Mouse (Mus musculus) heart, postnatal 0 days (tissue): ENCODE results near the gene Olfr713. TPM values are rescaled to one million over a fixed set of nuclear protein-coding genes. Genes with fewer than 3 reads are reported as not detected.

Experiments used
- ATAC-seq: fragments of 200-750 bp; cut with Nextera tagmentation; 2 replicates; pipeline ENCODE4 v1.8.0; 2017; ENCODE audit warnings: low read depth, moderate number of reproducible peaks, moderate library complexity; ENCODE audit not compliant: insufficient read depth
- DNase-seq: peaks from one replicate; pipeline ENCODE4 v3.0.0-alpha.2; 2016; ENCODE audit warnings: low spot score
- H3K27ac ChIP-seq: fragments of 300-500 bp; sonication (generic); 2 replicates; pipeline ENCODE4 v1.5.1; 2014; ENCODE audit warnings: low read depth, mild to moderate bottlenecking
- H3K27me3 ChIP-seq: fragments of 300-500 bp; sonication (generic); 2 replicates; pipeline ENCODE4 v1.6.1; 2014; ENCODE audit warnings: low read length, mixed read lengths; ENCODE audit not compliant: control insufficient read depth, insufficient read depth
- H3K36me3 ChIP-seq: fragments of 300-500 bp; sonication (generic); replicated peaks from 2 replicates; pipeline ENCODE4 v1.6.1; 2014; ENCODE audit warnings: low read length, mixed read lengths; ENCODE audit not compliant: control insufficient read depth, insufficient read depth
- H3K4me1 ChIP-seq: fragments of 300-500 bp; sonication (generic); 2 replicates; pipeline ENCODE4 v1.6.1; 2014; ENCODE audit warnings: antibody characterized with exemption; ENCODE audit not compliant: control insufficient read depth, insufficient read depth
- H3K4me2 ChIP-seq: fragments of 300-500 bp; sonication (generic); 2 replicates; pipeline ENCODE4 v1.6.1; 2014; ENCODE audit warnings: low read depth, mild to moderate bottlenecking, low read length, moderate library complexity
- H3K4me3 ChIP-seq: fragments of 300-500 bp; sonication (generic); 2 replicates; pipeline ENCODE4 v1.5.1; 2014; ENCODE audit warnings: low read depth, low read length
- H3K9ac ChIP-seq: fragments of 300-500 bp; sonication (generic); replicated peaks from 2 replicates; pipeline ENCODE4 v1.6.1; 2014; ENCODE audit warnings: low read depth, low read length, mixed read lengths
- H3K9me3 ChIP-seq: fragments of 300-500 bp; sonication (generic); replicated peaks from 2 replicates; pipeline ENCODE4 v1.6.1; 2016; ENCODE audit warnings: low read length; ENCODE audit not compliant: control insufficient read depth
- CTCF ChIP-seq: IDR thresholded peaks from 2 replicates; pipeline ENCODE4 v1.5.1; 2016; ENCODE audit warnings: antibody characterized with exemption, control low read depth, low read depth
- EP300 ChIP-seq: IDR thresholded peaks from 2 replicates; pipeline ENCODE4 v1.6.1; 2016; ENCODE audit warnings: antibody characterized with exemption, low read depth
- WGBS: fragments of 180-500 bp; shearing (Covaris S2); extraction: QIAGEN DNeasy Blood & Tissue Kit; methylation state at CpG from one replicate; pipeline ENCODE4 v1.1.7; 2014; 5-methylcytosine and 5-hydroxymethylcytosine counted together
- polyA plus RNA-seq: library from polyadenylated mRNA; unstranded; fragments of >200 nt; fragmentation: Nextera tagmentation; extraction: Ambion mirVana; gene quantifications from 2 replicates; pipeline ENCODE4 v1.2.1, GENCODE M21; 2015
- total RNA-seq: library from RNA; depleted of rRNA; stranded (reverse); fragments of >200 nt; gene quantifications from 2 replicates; pipeline ENCODE4 v1.2.3, GENCODE M21; 2014; ENCODE audit warnings: low replicate concordance; rRNA removed

Gene Olfr713
- total and polyA plus RNA-seq, 2 experiments from 2014 or later: not detected

DNA sequence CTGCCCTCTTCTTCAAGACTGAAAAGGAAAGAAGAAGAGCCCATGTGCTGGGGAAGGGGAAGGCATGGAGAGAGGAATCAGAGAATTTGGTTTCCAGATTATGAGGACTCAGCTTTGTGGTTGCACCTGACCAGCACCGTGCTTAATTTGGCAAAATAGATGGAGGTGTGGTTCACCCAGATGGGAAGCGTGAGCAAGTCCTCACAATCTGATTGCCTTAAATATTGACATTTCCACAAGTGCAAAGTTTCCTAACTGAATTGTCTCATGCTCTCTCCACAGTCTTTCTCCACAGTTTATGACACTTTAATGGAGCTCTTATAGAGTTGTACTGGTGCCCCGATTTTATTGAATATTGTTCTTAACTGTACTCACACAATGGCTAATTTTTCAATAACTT lies 12.2 kb downstream of the Olfr713 start:
- ATAC-seq (no peak), DNase-seq (no peak)
- H3K4me2 ChIP-seq: no peak overlapping the region
- H3K4me1 ChIP-seq: no peaks in the 10 kb centered on the region
- no peaks in the 10 kb centered on the region for H3K36me3 ChIP-seq
- no peak overlapping the region for H3K27ac ChIP-seq
- H3K9ac ChIP-seq: no peak overlapping the region
- no peak for TF ChIP-seq EP300
- TF ChIP-seq CTCF: no peak
- WGBS: 75% methylated on average over 3 of the region's 3 CpGs
- no peaks in the 10 kb centered on the region for H3K27me3 ChIP-seq
- no peaks in the 10 kb centered on the region for H3K9me3 ChIP-seq
- H3K4me3 ChIP-seq: no peak overlapping the region

- no peak for TF ChIP-seq CTCF
- TF ChIP-seq EP300: no peak
- ATAC-seq: no peak
Observed at GRCm38 (mm10) chr7:107044407-107044806, 13.4 kb downstream of the Olfr713 start.

GRCm38 (mm10) chr7:107045833-107046232 lies 14.9 kb downstream of the Olfr713 start:
- no peak overlapping the region for H3K27ac ChIP-seq
- no peaks in the 10 kb centered on the region for H3K9me3 ChIP-seq
- TF ChIP-seq EP300 (no peak), CTCF (peak; percentile 57)
- WGBS: 2% methylated on average over 5 of the region's 5 CpGs
- no peak overlapping the region for H3K4me3 ChIP-seq
- H3K4me2 ChIP-seq: no peak overlapping the region
- no peaks in the 10 kb centered on the region for H3K27me3 ChIP-seq
- peak; percentile 14 for DNase-seq
- no peak for ATAC-seq
- H3K9ac ChIP-seq: no peak overlapping the region
- no peaks in the 10 kb centered on the region for H3K36me3 ChIP-seq
- H3K4me1 ChIP-seq: no peaks in the 10 kb centered on the region

More at GRCm38 (mm10) chr7:107044407-107044806, 13.4 kb downstream of the Olfr713 start:
- Histone ChIP-seq H3K4me2 (no peak overlapping the region), H3K4me1 (no peaks in the 10 kb centered on the region), H3K9me3 (no peaks in the 10 kb centered on the region), H3K27ac (no peak overlapping the region), H3K9ac (no peak overlapping the region), H3K4me3 (no peak overlapping the region), H3K27me3 (no peaks in the 10 kb centered on the region), H3K36me3 (no peaks in the 10 kb centered on the region)
- WGBS: 59% methylated on average over 1 of the region's 1 CpGs
- no peak for DNase-seq

DNA sequence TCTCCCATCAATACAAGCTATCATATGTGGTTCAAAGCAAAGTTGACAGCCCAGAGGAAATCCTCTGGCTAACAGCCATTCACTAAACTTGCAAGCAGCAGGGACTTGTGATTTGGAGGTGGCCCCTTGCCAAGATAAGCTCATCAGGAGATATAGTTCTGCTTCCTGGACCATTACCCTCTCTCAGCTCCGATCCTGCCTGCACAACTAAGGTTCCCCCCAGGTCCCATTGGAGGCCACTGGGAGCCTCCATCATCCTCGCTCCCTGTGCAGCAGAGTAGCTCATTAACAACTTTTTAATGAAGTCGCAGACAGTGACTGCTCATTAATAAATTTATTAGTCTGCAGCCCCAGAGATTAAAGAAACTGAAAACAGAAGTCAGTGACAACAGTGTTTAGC lies 16.6 kb downstream of the Olfr713 start:
- no peak overlapping the region for H3K9ac ChIP-seq
- DNase-seq: no peak

GRCm38 (mm10) chr7:107070681-107071080 lies 39.7 kb downstream of the Olfr713 start, which contains the start of gene Olfr714:
Gene Olfr714, plus strand, starts transcription at chr7:107070981.
- Histone ChIP-seq H3K9me3 (0 out of 2 replicates have a peak, but pooled peaks cover 8% of the 10 kb centered on the region), H3K36me3 (no peaks in the 10 kb centered on the region), H3K4me3 (no peak within 1 kb of the TSS), H3K9ac (no peak within 1 kb of the TSS), H3K4me1 (no peaks in the 10 kb centered on the region), H3K27me3 (no peaks in the 10 kb centered on the region), H3K27ac (no peak within 1 kb of the TSS), H3K4me2 (no peak within 1 kb of the TSS)
- 89% methylated on average over 2 of the region's 2 CpGs for WGBS
- no peak for ATAC-seq
- TF ChIP-seq CTCF: no peak
- no peak for TF ChIP-seq EP300
- no peak for DNase-seq

More for the DNA sequence above, 16.6 kb downstream of the Olfr713 start:
- H3K4me3 ChIP-seq: no peak overlapping the region
- no peak overlapping the region for H3K4me2 ChIP-seq
- no peaks in the 10 kb centered on the region for H3K9me3 ChIP-seq
- ATAC-seq: no peak
- no peaks in the 10 kb centered on the region for H3K4me1 ChIP-seq
- TF ChIP-seq CTCF (no peak), EP300 (no peak)
- H3K27me3 ChIP-seq: no peaks in the 10 kb centered on the region
- no peak overlapping the region for H3K27ac ChIP-seq
- no peaks in the 10 kb centered on the region for H3K36me3 ChIP-seq
- 29% methylated on average over 3 of the region's 3 CpGs for WGBS

Other genes starting within 250 kb of the Olfr713 start
- not detected in 2 replicates for gene Olfr699, start 238.0 kb upstream of the Olfr713 start, total RNA-seq
- gene Olfr699, start 238.0 kb upstream of the Olfr713 start, polyA plus RNA-seq: not detected in 2 replicates
- not detected in 2 replicates for gene Olfr700, start 222.3 kb upstream of the Olfr713 start, total RNA-seq
- not detected in 2 replicates for gene Olfr700, start 222.3 kb upstream of the Olfr713 start, polyA plus RNA-seq
- not detected in 2 replicates for gene Olfr701, start 217.0 kb upstream of the Olfr713 start, total RNA-seq
- gene Olfr701, start 217.0 kb upstream of the Olfr713 start, polyA plus RNA-seq: not detected in 2 replicates
- not detected in 2 replicates for gene Olfr702, start 197.3 kb upstream of the Olfr713 start, total RNA-seq
- not detected in 2 replicates for gene Olfr702, start 197.3 kb upstream of the Olfr713 start, polyA plus RNA-seq
- not detected in 2 replicates for gene Olfr703, start 187.8 kb upstream of the Olfr713 start, total RNA-seq
- not detected in 2 replicates for gene Olfr703, start 187.8 kb upstream of the Olfr713 start, polyA plus RNA-seq
- gene Olfr704, start 168.0 kb upstream of the Olfr713 start, total RNA-seq: not detected in 2 replicates
- gene Olfr704, start 168.0 kb upstream of the Olfr713 start, polyA plus RNA-seq: not detected in 2 replicates
- not detected in 2 replicates for gene Olfr705, start 154.3 kb upstream of the Olfr713 start, total RNA-seq
- not detected in 2 replicates for gene Olfr705, start 154.3 kb upstream of the Olfr713 start, polyA plus RNA-seq
- gene Olfr706, start 143.0 kb upstream of the Olfr713 start, total RNA-seq: not detected in 2 replicates
- gene Olfr706, start 143.0 kb upstream of the Olfr713 start, polyA plus RNA-seq: not detected in 2 replicates
- not detected in 2 replicates for gene Olfr707, start 129.9 kb upstream of the Olfr713 start, total RNA-seq
- gene Olfr707, start 129.9 kb upstream of the Olfr713 start, polyA plus RNA-seq: not detected in 2 replicates
- gene Olfr1532-ps1, start 123.2 kb upstream of the Olfr713 start, total RNA-seq: not detected in 2 replicates
- not detected in 2 replicates for gene Olfr1532-ps1, start 123.2 kb upstream of the Olfr713 start, polyA plus RNA-seq
- not detected in 2 replicates for gene Olfr709-ps1, start 99.0 kb upstream of the Olfr713 start, total RNA-seq
- not detected in 2 replicates for gene Olfr709-ps1, start 99.0 kb upstream of the Olfr713 start, polyA plus RNA-seq
- not detected in 2 replicates for gene Olfr710, start 82.9 kb upstream of the Olfr713 start, total RNA-seq
- gene Olfr710, start 82.9 kb upstream of the Olfr713 start, polyA plus RNA-seq: not detected in 2 replicates
- not detected in 2 replicates for gene Olfr6, start 67.2 kb upstream of the Olfr713 start, total RNA-seq
- gene Olfr6, start 67.2 kb upstream of the Olfr713 start, polyA plus RNA-seq: not detected in 2 replicates
- not detected in 2 replicates for gene Olfr711, start 55.7 kb upstream of the Olfr713 start, total RNA-seq
- not detected in 2 replicates for gene Olfr711, start 55.7 kb upstream of the Olfr713 start, polyA plus RNA-seq
- gene Olfr2, start 25.1 kb upstream of the Olfr713 start, total RNA-seq: not detected in 2 replicates
- not detected in 2 replicates for gene Olfr2, start 25.1 kb upstream of the Olfr713 start, polyA plus RNA-seq
- not detected in 2 replicates for gene Olfr714, start 39.8 kb downstream of the Olfr713 start, total RNA-seq
- not detected in 2 replicates for gene Olfr714, start 39.8 kb downstream of the Olfr713 start, polyA plus RNA-seq
- not detected in 2 replicates for gene Olfr17, start 62.0 kb downstream of the Olfr713 start, total RNA-seq
- not detected in 2 replicates for gene Olfr17, start 62.0 kb downstream of the Olfr713 start, polyA plus RNA-seq
- not detected in 2 replicates for gene Olfr715b, start 79.2 kb downstream of the Olfr713 start, total RNA-seq
- not detected in 2 replicates for gene Olfr715b, start 79.2 kb downstream of the Olfr713 start, polyA plus RNA-seq
- not detected in 2 replicates for gene Olfr715, start 99.9 kb downstream of the Olfr713 start, total RNA-seq
- not detected in 2 replicates for gene Olfr715, start 99.9 kb downstream of the Olfr713 start, polyA plus RNA-seq
- gene Olfr716, start 107.2 kb downstream of the Olfr713 start, total RNA-seq: not detected in 2 replicates
- not detected in 2 replicates for gene Olfr716, start 107.2 kb downstream of the Olfr713 start, polyA plus RNA-seq
- gene Nlrp14, start 135.8 kb downstream of the Olfr713 start, total RNA-seq: not detected in 2 replicates
- not detected in 2 replicates for gene Nlrp14, start 135.8 kb downstream of the Olfr713 start, polyA plus RNA-seq
- not detected in 2 replicates for gene Rbmxl2, start 178.3 kb downstream of the Olfr713 start, total RNA-seq
- gene Rbmxl2, start 178.3 kb downstream of the Olfr713 start, polyA plus RNA-seq: not detected in 2 replicates